Mouse (Mus musculus): Measurements from ENCODE around the gene Slc35d1. TPM values are rescaled to one million over a fixed set of nuclear protein-coding genes. Genes with fewer than 3 reads are reported as not detected.
"Not testable (repeated sequence)": the region's sequence is repeated elsewhere in the genome, so short reads cannot be mapped to it uniquely, and the experiment has no call there.

The Slc35d1 gene
- polyA plus RNA-seq, 1 experiment from 2014 or later = 7.8 TPM

DNA sequence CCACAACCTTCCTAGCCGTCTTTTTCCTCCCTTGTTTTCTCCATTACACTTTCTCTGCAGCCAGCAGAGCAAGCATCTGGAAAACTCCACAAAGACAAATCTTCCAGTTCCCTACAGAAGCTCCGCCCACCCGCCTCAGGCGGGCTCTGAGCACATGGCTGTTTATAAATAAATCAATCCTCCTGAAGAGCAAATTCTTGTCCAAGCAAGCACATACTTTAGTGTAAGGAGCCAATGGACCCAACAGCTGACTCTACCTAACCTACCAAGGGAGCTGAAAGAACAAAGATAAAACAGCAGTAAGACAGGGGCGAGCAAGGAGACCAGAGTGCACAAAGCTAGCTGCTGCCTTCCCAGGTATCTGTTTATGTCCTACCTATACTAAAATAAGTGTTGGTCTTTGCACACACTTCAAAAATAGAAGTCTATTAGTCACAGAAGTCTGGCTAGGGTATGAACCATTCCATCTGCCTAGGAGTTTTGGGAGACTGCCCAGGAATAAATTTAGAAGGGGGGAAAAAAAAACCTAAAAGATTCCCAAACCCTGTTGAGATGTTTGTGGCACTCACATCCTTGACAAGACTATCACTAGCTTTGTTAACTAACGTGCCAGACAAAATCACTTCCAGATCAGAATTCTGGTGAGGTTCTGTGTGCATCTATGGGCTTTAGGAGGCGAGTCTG lies 36.2 kb downstream of the Slc35d1 start:
- WGBS = 85% methylated on average over 7 of the region's 7 CpGs
- H3K27ac ChIP-seq (replicated peaks) = no peak overlapping the region
- no peaks in the 10 kb centered on the region for H3K27me3 ChIP-seq
- H3K9me3 ChIP-seq = no peaks in the 10 kb centered on the region
- peaks cover 9% of the 10 kb centered on the region; the same call in 1 of the 2 replicates for H3K4me1 ChIP-seq
- no peak overlapping the region for H3K4me2 ChIP-seq (replicated peaks)
- ATAC-seq (ENCODE audit: low FRiP score, low read depth) = no peak
- H3K9ac ChIP-seq (replicated peaks) = no peak overlapping the region
- peaks cover 18% of the 10 kb centered on the region for H3K36me3 ChIP-seq
- no peak overlapping the region for H3K4me3 ChIP-seq

DNA sequence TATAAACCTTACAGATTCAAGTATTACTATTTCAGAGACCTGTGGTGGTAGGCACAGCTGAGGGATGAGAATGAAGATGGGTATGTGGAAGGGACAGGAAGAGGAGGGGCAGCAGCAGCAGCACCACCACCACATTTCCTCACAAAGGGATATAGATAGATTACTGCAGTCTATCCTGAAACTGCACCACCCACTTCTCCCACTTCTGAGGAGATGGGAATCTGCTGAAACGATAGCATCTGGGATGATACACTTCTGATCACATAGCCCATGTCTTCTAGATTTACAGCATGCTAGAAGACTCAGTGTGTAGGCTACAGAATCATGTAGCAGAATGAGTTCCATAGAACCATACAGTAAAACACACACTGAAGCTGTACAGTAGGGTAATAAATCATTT lies 37.3 kb downstream of the Slc35d1 start:
- no peak for ATAC-seq (ENCODE audit: low FRiP score, low read depth)
- H3K36me3 ChIP-seq = peaks cover 17% of the 10 kb centered on the region

DNA sequence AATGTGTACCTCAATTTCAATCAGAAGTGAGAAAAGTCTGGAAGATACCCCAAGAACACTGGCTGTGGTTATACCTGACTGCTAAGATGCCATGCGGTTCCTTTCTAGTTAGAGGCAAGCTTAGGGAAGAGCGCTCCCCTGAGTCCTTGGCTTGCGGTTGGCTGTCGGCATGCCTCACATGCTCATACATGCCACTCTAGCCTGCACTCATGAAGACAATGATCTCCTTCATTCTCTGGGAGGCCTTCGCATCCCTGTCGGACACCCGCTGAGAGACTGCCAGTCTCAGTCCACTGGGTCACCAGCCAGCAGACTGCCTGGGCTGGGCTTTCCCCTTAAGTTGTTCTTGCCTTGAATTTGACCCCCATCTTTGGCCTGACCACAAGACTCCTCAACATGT lies 41.0 kb downstream of the Slc35d1 start:
- H3K9ac ChIP-seq (replicated peaks) = no peak overlapping the region
- 88% methylated on average over 7 of the region's 7 CpGs for WGBS
- H3K4me1 ChIP-seq = no peaks in the 10 kb centered on the region
- no peaks in the 10 kb centered on the region for H3K27me3 ChIP-seq
- H3K4me2 ChIP-seq (replicated peaks) = no peak overlapping the region
- no peak for ATAC-seq (ENCODE audit: low FRiP score, low read depth)
- no peak overlapping the region for H3K27ac ChIP-seq (replicated peaks)
- no peaks in the 10 kb centered on the region for H3K9me3 ChIP-seq
- H3K4me3 ChIP-seq = no peak overlapping the region
- H3K36me3 ChIP-seq = peaks cover 29% of the 10 kb centered on the region

More for the DNA sequence above, 37.3 kb downstream of the Slc35d1 start:
- peaks cover 9% of the 10 kb centered on the region; the same call in 1 of the 2 replicates for H3K4me1 ChIP-seq
- WGBS = 93% methylated on average over 1 of the region's 1 CpGs
- H3K4me3 ChIP-seq = no peak overlapping the region
- no peak overlapping the region for H3K27ac ChIP-seq (replicated peaks)
- H3K9ac ChIP-seq (replicated peaks) = no peak overlapping the region
- H3K9me3 ChIP-seq = no peaks in the 10 kb centered on the region
- H3K27me3 ChIP-seq = no peaks in the 10 kb centered on the region
- no peak overlapping the region for H3K4me2 ChIP-seq (replicated peaks)

DNA sequence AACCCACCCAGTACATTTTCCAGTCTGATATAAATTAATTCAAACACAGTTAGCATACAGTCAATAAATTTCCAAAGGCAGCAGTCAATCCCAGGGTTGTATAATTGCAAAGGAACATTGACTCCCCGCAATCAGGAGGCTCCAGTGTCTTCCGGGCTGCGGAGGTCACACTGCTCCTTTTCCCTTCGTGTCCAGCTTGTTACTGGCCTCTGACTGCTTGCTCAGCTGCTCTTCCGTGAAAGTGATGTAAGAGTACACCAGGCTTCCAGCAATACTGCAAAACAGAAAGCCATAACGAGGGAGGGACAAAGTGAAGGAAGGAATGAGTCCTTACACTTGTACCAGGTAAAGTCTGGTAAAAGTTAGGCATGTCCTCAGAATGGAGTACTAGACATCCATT lies 41.5 kb downstream of the Slc35d1 start:
- Histone ChIP-seq H3K4me1 (no peaks in the 10 kb centered on the region), H3K27me3 (no peaks in the 10 kb centered on the region), H3K27ac (replicated peaks) (no peak overlapping the region), H3K9me3 (no peaks in the 10 kb centered on the region), H3K36me3 (peaks cover 29% of the 10 kb centered on the region), H3K4me3 (no peak overlapping the region), H3K9ac (replicated peaks) (no peak overlapping the region), H3K4me2 (replicated peaks) (no peak overlapping the region)
- 90% methylated on average over 6 of the region's 6 CpGs for WGBS
- ATAC-seq (ENCODE audit: low FRiP score, low read depth) = no peak

DNA sequence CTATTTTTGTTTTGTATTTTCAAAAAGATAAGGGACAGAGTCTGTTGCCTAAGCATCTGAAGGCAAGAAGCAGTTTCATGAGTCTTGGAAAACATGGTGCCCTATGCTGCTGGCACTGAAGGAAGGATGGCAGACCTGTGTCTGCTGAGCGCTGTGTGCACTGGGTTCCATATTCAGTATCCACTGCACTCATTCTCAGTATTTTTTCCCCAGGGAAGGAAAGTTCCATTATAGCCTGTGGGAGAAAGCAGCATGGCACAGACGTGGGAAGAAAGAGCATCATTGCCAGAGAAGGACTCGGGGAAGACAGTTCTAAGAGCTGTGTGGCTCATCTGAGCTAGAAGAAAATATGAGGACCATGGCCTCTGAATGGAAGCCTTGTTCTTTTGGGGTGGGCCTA lies 43.7 kb downstream of the Slc35d1 start:
- no peaks in the 10 kb centered on the region for H3K4me1 ChIP-seq
- no peak for ATAC-seq (ENCODE audit: low FRiP score, low read depth)
- no peak overlapping the region for H3K4me3 ChIP-seq
- H3K36me3 ChIP-seq = peaks cover 26% of the 10 kb centered on the region
- H3K27ac ChIP-seq (replicated peaks) = no peak overlapping the region
- 86% methylated on average over 3 of the region's 3 CpGs for WGBS
- no peaks in the 10 kb centered on the region for H3K27me3 ChIP-seq
- no peak overlapping the region for H3K4me2 ChIP-seq (replicated peaks)
- no peak overlapping the region for H3K9ac ChIP-seq (replicated peaks)
- H3K9me3 ChIP-seq = no peaks in the 10 kb centered on the region

DNA sequence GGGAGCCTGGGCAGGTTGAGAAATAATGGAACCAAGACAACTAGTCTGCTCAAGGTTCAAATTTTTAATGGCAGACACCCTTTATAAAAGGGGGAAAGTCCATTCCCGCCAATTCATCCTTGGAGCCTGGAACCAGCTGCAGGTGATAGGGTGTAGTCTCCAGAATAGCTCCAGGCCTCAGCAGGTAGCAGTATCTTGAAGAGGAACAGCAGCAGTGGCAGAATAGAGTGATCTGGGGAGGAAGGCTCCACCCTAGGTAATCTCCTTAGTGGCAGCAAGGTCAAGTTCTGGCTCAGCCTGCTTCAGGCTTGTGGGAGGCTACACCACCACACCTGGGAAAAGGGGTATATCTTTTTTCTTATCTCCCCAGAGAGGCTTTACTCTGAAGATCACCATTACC lies 48.8 kb downstream of the Slc35d1 start:
- H3K27me3 ChIP-seq; H3K4me1 ChIP-seq; H3K4me2 ChIP-seq (replicated peaks); ATAC-seq (ENCODE audit: low FRiP score, low read depth); H3K27ac ChIP-seq (replicated peaks); H3K9ac ChIP-seq (replicated peaks); H3K9me3 ChIP-seq; H3K4me3 ChIP-seq: not testable (repeated sequence)
- H3K36me3 ChIP-seq = peaks cover 25% of the 10 kb centered on the region
- WGBS = 100% methylated on average over 1 of the region's 1 CpGs

DNA sequence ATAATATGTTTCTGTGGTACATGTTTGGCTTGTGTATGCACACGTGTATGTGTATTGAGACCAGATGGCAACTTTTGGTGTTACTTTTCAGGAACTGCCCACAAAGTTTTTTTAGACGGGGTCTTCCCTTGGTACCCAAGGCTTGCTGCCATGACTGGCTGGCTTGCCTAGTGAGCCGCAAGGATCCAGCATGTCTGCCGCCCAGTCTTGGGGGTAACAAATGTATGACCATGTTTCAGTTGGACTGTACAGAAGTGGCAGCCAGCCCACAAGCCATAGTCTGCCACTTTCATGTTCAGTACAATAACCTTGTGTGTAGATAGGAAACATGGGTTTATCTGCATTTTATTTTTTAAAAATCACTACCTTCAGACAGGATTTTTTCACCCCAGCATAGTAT lies 56.2 kb downstream of the Slc35d1 start:
- H3K9ac ChIP-seq (replicated peaks) = no peak overlapping the region
- H3K27ac ChIP-seq (replicated peaks) = no peak overlapping the region
- ATAC-seq (ENCODE audit: low FRiP score, low read depth) = no peak
- no peaks in the 10 kb centered on the region for H3K4me1 ChIP-seq
- no peaks in the 10 kb centered on the region for H3K9me3 ChIP-seq
- 89% methylated on average over 4 of the region's 4 CpGs for WGBS
- H3K4me2 ChIP-seq (replicated peaks) = no peak overlapping the region
- H3K36me3 ChIP-seq = peaks cover 67% of the 10 kb centered on the region
- H3K4me3 ChIP-seq = no peak overlapping the region
- H3K27me3 ChIP-seq = no peaks in the 10 kb centered on the region

DNA sequence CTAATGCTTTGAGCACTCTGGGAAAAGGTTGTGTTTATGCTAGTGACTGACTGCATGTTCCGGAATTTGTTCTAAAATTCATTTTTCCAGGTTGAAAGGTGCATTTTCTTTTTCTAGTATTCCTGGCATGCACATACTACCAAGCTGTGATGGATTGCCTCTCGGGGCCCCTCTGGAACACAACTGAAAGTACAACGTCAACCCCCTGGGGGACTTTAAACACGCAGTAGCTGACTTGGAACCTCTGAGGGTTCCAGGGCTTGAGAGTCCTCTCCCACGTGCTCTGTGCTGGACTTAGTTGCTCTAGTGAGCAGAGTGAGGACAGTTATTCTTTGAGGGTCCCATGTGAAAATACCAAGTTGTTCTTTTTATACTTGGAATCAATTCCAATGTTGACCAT lies 63.0 kb downstream of the Slc35d1 start:
- ATAC-seq (ENCODE audit: low FRiP score, low read depth) = no peak
- Histone ChIP-seq H3K36me3 (peaks cover 63% of the 10 kb centered on the region), H3K4me1 (no peaks in the 10 kb centered on the region), H3K9ac (replicated peaks) (no peak overlapping the region), H3K27me3 (no peaks in the 10 kb centered on the region), H3K4me3 (no peak overlapping the region), H3K4me2 (replicated peaks) (no peak overlapping the region), H3K9me3 (no peaks in the 10 kb centered on the region), H3K27ac (replicated peaks) (no peak overlapping the region)
- 91% methylated on average over 5 of the region's 5 CpGs for WGBS

DNA sequence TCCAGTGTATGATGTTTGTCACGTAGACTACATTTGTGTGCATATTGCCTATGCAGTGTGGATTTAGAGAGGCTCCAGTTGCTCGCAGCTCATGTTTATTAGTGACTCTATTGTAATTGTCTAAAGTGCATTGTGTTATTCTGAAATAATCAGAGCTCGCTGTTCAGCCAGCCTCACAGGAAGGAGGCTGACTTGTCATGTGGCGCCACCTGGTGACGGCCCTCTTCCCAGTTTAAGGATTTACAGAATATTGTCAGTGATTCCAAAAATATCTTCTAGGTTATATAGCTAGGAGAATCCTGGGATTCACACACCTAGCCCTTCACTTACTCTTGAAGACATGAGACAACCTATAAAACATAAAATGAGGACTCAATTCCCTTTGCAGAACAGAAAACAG lies 68.6 kb downstream of the Slc35d1 start:
- H3K36me3 ChIP-seq = peaks cover 42% of the 10 kb centered on the region
- no peaks in the 10 kb centered on the region for H3K4me1 ChIP-seq
- H3K4me2 ChIP-seq (replicated peaks) = no peak overlapping the region
- H3K27me3 ChIP-seq = no peaks in the 10 kb centered on the region
- H3K4me3 ChIP-seq = no peak overlapping the region
- H3K9me3 ChIP-seq = no peaks in the 10 kb centered on the region
- ATAC-seq (ENCODE audit: low FRiP score, low read depth) = no peak
- no peak overlapping the region for H3K27ac ChIP-seq (replicated peaks)
- WGBS = 45% methylated on average over 5 of the region's 5 CpGs
- H3K9ac ChIP-seq (replicated peaks) = no peak overlapping the region

DNA sequence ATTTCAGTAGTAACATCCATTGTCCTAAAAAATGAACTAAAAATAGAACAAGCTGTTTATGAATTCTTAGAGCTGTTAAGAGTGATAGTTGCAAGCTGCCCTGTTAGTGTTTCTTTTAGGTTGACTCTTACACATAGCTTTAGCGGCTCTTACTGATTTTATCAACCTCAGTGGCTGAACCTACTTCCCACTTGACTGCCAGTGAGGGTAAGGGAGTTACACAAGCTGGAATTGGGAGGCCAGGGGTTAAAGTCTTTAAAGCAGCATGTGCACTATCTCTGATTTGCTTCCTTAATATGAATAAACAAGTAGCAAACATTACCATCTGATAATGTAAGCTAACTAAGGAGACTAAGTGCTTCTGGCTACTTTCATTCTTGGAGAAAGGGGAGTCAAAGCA lies 78.0 kb downstream of the Slc35d1 start:
- Histone ChIP-seq H3K9ac (replicated peaks) (no peak overlapping the region), H3K4me1 (no peaks in the 10 kb centered on the region), H3K4me3 (no peak overlapping the region), H3K27ac (replicated peaks) (no peak overlapping the region), H3K4me2 (replicated peaks) (no peak overlapping the region), H3K36me3 (peaks cover 38% of the 10 kb centered on the region), H3K9me3 (no peaks in the 10 kb centered on the region), H3K27me3 (no peaks in the 10 kb centered on the region)
- WGBS = 83% methylated on average over 1 of the region's 1 CpGs
- ATAC-seq (ENCODE audit: low FRiP score, low read depth) = no peak

DNA sequence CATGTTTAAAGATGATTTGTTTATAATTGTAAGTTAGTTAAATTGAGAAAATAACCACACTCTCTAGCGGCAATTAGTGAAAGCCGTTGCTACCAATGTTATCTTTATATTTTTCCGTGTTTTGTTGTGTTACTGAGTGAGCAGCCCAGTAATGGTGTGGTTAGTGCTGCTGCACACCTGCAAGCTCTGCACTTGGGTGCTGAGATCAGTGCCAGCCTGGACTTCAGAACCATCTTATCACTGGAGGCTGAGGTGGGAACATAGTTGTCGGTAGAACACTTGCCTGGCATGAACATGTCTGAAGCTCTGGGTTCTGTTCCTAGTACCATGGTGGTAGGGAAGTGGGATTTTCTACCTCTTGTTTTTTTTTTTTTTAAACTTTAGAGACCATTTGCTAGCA lies 88.4 kb downstream of the Slc35d1 start:
- Histone ChIP-seq H3K4me2 (replicated peaks) (no peak overlapping the region), H3K27me3 (no peaks in the 10 kb centered on the region), H3K4me1 (0 out of 2 replicates have a peak, but pooled peaks cover 3% of the 10 kb centered on the region), H3K36me3 (peaks cover 3% of the 10 kb centered on the region), H3K9ac (replicated peaks) (no peak overlapping the region), H3K9me3 (no peaks in the 10 kb centered on the region), H3K27ac (replicated peaks) (no peak overlapping the region), H3K4me3 (no peak overlapping the region)
- 92% methylated on average over 4 of the region's 4 CpGs for WGBS
- ATAC-seq (ENCODE audit: low FRiP score, low read depth) = no peak

DNA sequence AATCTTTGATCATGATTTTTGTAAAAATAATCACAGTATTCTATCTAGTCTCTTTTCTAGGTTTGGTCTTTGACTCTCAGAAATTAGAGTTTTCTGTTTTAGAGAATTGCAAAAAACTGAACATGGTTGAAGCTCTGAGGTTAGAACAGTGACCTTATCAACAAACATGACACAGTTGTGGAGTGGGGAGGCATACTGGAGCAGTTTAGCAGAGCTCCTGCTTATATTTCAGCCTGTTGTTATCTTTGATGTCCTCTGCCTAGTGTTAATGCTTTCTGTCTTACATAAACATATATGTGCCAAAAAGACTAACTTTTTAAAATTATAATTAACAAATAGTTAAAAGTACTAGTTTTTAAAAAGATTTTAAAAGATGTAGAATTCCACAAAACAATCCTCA lies 91.4 kb downstream of the Slc35d1 start:
- Histone ChIP-seq H3K27ac (replicated peaks) (no peak overlapping the region), H3K9ac (replicated peaks) (no peak overlapping the region), H3K4me3 (no peak overlapping the region), H3K4me1 (peaks cover 21% of the 10 kb centered on the region), H3K27me3 (no peaks in the 10 kb centered on the region), H3K9me3 (no peaks in the 10 kb centered on the region), H3K4me2 (replicated peaks) (no peak overlapping the region), H3K36me3 (no peaks in the 10 kb centered on the region)
- ATAC-seq (ENCODE audit: low FRiP score, low read depth) = no peak

DNA sequence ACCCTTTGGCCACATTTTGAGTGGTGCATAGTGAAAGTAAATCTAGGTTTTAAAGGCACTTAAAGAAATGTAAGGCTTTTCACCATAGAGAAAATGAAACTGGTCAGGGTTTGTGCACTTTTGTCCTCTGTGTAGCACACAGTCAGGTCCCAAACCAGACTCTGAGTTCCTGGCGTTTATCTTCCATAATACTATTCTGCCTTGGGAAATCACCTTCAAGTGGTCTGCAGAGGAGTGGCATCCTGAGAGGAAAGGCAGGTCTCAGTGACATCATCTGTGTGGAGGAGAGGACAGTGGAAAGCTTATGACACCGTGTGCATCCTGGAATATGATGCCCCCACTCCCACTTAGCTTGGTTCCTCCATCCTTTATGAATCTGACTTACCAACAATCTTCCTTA lies 91.9 kb downstream of the Slc35d1 start:
- WGBS = 65% methylated on average over 2 of the region's 2 CpGs

More for the DNA sequence above, 91.9 kb downstream of the Slc35d1 start:
- Histone ChIP-seq H3K9ac (replicated peaks) (no peak overlapping the region), H3K36me3 (no peaks in the 10 kb centered on the region), H3K27ac (replicated peaks) (no peak overlapping the region), H3K4me2 (replicated peaks) (no peak overlapping the region), H3K4me3 (no peak overlapping the region), H3K4me1 (peaks cover 22% of the 10 kb centered on the region), H3K9me3 (no peaks in the 10 kb centered on the region), H3K27me3 (no peaks in the 10 kb centered on the region)
- no peak for ATAC-seq (ENCODE audit: low FRiP score, low read depth)

Data from midbrain, embryonic 12.5 days (tissue).